Mouse (Mus musculus) neural tube, embryonic 10.5 days (tissue): ENCODE results near the gene Tsks.

Source experiments
- DNase-seq: peaks from one replicate; pipeline ENCODE4 v3.0.0-alpha.2; 2017; ENCODE audit warnings: low spot score; ENCODE audit errors: extremely low spot score

Tsks gene

GRCm38 (mm10) chr7:45006503-45006902, 63.5 kb downstream of the Tsks start:
- DNase-seq: no peak

DNA sequence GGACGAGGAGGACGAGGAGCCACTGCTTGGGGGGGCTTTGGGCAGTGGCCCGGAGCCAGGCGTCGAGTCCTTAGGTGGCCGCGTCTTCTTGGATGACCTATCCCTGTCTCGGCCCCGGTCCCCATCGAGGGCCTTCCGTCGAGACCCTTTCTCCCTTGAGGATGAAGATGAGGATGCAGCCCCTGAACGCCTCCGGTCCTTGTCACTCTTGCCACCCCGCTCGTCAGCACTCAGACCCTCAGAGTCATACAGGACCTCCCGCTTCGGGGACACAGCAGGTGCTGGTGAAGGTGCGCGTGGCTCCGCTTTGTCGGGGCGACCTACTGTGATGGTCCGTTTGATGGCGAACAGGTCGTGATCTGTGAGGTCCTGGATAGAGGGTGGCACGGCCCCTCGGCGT, 64.1 kb downstream of the Tsks start:
- DNase-seq: no peak
